Mouse (Mus musculus) urinary bladder, postnatal 25 days (tissue): ENCODE results near the gene Dnaaf5.

ENCODE experiments used
- DNase-seq: peaks from one replicate; pipeline ENCODE4 v3.0.0; 2022; ENCODE audit warnings: low spot score

Gene Dnaaf5

DNA sequence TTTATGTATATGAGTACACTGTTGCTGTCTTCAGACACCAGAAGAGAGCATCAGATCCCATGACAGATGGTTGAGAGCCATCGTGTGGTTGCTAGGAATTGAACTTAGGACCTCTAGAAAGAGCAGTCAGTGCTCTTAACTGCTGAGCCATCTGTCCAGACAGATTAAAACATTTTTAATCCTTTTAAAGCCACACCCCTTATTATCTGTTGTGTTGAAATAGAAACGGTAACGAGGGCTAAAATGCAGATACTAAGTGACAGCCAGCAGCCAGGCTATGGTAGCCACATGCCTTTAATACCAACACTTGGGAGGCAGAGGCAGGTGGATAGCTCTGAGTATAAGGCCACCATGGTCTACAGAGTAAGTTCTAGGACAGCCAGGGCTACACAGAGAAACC lies 82.1 kb downstream of the Dnaaf5 start:
- no peak for DNase-seq

DNA sequence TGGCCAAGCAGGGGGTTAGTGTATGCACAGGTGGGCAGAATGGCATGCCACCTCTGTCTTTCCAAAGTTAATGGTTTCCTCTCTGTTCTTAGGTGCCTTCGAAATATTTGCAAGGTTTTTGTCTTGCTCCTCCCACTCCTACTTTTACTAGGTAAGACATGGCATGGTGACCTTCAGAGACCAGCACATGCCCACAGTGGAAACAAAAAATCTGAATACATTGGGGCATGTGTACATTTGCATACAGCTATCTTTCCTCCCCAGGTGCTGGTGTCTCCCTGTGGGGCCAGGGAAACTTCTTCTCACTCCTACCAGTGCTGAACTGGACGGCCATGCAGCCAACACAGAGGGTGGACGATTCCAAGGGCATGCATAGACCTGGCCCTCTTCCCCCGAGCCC lies 84.4 kb downstream of the Dnaaf5 start:
- no peak for DNase-seq
